Mouse (Mus musculus) brain, embryonic 14.5 days (tissue): ENCODE measurements around the gene Cramp1l. TPM values are rescaled to one million over a fixed set of nuclear protein-coding genes. Genes with fewer than 3 reads are reported as not detected.
A peak's percentile ranks its signal among the peaks of the same experiment; 100 is the strongest.

ENCODE experiments used
- DNase-seq: peaks from one replicate; pipeline ENCODE4 v3.0.0-alpha.2; 2011; ENCODE audit warnings: low read depth
- CTCF ChIP-seq: fragments of 200-500 bp; IDR thresholded peaks from 2 replicates; pipeline ENCODE4 v1.5.1; 2012; ENCODE audit warnings: inconsistent platforms, mild to moderate bottlenecking, moderate library complexity, borderline replicate concordance; ENCODE audit not compliant: insufficient read depth, insufficient read length; ENCODE audit errors: extremely low read depth
- POLR2A ChIP-seq: fragments of 200-500 bp; IDR thresholded peaks from 2 replicates; pipeline ENCODE4 v1.6.1; 2012; ENCODE audit warnings: mild to moderate bottlenecking, inconsistent platforms, borderline replicate concordance; ENCODE audit not compliant: poor library complexity, insufficient read depth, insufficient read length, severe bottlenecking; ENCODE audit errors: extremely low read depth
- polyA plus RNA-seq: library from polyadenylated mRNA; depleted of rRNA; stranded (reverse); fragments of >200 nt; gene quantifications from 2 replicates; pipeline ENCODE4 v1.2.3, GENCODE M21; 2012

Cramp1l gene
- polyA plus RNA-seq, 1 experiment = 31.4 TPM

DNA sequence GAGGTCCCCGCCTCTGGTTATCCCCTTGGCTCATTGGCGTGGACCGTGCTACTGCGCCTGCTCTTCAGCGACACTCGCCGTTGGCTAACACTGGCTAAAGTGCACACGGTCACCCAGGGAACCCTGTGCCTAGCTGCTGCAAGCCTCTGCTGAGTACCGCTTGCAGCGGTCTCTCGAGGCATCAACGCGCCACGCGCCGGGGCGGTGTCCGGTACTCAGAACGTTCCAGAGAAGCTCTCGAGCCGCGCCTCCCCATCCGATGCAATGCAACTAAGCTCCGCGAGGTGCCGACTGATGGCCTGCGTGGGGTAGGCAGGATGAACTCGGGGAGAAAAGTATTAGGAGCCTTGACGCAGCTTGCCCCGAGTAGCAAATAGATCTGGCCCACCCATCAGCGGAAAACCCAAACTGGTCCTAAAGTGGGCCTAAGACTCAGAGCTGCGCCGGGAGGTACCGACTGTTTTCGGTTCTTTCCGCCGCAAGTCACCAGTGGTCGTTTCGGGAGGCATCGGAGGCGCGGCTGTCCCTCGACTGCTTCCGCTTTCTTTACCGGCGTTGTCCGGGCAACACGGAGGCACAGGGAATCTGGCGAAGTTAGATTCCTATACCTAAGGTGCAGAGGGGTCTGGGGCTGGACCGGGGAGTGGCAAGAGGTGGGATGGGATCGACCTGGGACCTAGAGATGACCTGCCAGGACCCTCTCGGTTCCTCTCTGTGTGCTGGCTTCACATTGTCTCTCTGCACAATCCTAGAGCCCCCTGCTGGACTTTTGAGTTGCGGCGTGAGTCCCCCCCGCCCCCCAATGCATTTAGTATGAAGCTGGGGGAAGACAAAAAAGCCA lies 924 bp upstream of the Cramp1l start:
- peak; percentile 28 for DNase-seq
- TF ChIP-seq CTCF (peak; percentile 28; the same call in 1 of the 2 replicates), POLR2A (no peak)

- DNase-seq = peak; percentile 31
- TF ChIP-seq POLR2A = no peak
- no peak for TF ChIP-seq CTCF
Observed at GRCm38 (mm10) chr17:25014841-25015570, 582 bp downstream of the Cramp1l start.

DNA sequence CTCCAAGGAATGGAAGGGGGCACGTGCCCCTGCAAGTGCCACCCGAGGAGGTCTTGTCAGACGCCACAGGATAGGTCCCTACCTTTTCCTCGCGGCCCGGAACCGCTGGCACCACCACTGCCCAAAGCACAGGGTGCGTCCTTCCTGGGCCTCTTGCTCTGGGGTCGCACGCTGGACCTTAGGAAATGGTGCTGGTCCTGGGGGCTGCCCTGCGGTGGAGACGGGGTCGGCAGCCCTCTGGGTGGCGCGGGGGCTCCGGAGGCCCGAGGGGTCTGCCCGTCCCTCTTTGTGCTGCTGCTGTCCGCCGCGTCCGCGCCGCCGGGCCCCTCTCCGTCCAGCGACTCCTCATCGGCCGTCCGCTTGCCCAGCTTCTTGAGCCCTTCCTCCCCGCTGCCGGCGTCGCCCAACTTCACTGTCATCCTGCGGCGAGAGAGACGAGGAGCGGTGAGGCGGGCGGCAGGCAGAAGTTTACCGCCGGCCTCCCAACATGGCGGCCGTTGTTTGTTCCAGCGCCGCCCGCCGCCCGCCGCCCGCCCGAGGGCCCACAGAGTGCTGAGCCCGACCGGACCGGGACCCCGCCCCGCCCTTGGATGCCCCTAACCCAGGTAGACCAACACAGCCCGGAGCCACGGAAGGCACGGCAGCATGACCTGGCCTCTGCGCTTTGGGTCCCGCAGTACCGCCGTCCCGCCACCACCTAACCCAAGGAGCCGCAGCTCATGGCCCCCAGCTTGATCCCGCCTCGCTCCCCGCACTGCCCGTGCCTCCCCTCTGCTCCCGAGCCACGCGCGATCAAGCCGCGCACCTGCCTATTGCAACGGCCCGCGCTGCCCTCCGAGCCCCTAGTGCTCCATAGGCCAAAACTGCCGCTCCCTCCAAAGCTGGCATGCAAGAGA lies 1.7 kb downstream of the Cramp1l start:
- 0 out of 2 replicates have a peak, but pooled peaks have one; percentile 16 for TF ChIP-seq POLR2A
- TF ChIP-seq CTCF = no peak
- peak; percentile 28 for DNase-seq

DNA sequence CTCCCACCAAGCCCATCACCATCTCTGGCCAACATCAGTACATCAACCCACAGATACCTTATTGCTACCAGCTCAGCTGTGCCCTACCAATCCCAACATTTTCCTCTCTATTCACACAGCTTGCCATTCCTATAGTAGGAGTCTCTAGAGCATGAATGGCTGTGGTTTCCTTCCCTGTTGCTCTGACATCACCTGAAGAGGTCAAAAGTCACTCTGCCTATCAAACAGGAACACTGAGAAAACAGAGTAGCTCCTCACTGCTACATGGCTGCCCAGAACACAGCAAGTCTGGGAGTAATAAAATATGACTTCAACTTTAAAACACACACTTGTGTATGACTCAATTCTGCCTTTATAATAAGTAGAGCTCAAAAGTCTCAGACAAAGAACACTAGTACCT lies 8.1 kb downstream of the Cramp1l start:
- DNase-seq = no peak
- no peak for TF ChIP-seq POLR2A
- no peak for TF ChIP-seq CTCF

DNA sequence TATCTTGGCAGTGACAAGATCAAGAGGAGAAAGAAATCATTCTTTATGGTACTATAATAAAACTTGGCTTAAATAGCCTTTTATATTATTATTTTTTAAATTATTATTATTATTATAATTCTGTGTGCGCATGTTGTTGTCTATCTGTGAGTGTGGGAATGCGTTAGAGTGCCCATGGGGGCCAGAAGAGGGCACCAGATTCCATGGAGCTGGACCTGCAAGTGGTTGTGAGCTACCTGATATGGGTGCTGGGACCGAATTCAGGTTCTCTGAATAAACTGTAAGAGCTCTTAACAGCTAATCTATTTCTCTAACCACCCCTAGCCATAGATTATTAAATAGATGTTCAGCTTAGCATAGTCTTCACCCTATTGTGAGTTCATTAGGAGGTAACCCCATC lies 10.5 kb downstream of the Cramp1l start:
- no peak for DNase-seq

GRCm38 (mm10) chr17:24994721-24995120 lies 20.9 kb downstream of the Cramp1l start:
- no peak for DNase-seq
- TF ChIP-seq CTCF (no peak), POLR2A (no peak)

More for the DNA sequence above, 10.5 kb downstream of the Cramp1l start:
- TF ChIP-seq CTCF (no peak), POLR2A (no peak)

DNA sequence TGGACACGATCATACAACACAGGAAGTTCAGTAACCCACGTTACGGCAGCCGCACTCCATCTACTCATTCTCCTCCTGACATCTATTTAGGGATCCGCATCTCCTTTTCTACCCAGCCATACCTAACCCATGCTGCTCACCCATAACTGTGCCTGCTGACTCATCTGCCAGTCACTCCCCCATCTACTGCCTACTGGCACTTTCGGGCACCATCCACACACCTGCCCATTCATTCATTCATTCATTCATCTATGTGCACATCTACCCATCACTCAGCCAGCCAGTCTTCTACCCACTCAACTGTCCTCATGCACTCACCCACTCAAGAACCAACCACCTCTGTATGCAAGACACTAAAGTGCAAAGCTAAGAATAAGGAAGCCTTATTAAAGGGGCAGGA lies 28.4 kb downstream of the Cramp1l start:
- TF ChIP-seq POLR2A (no peak), CTCF (no peak)

DNA sequence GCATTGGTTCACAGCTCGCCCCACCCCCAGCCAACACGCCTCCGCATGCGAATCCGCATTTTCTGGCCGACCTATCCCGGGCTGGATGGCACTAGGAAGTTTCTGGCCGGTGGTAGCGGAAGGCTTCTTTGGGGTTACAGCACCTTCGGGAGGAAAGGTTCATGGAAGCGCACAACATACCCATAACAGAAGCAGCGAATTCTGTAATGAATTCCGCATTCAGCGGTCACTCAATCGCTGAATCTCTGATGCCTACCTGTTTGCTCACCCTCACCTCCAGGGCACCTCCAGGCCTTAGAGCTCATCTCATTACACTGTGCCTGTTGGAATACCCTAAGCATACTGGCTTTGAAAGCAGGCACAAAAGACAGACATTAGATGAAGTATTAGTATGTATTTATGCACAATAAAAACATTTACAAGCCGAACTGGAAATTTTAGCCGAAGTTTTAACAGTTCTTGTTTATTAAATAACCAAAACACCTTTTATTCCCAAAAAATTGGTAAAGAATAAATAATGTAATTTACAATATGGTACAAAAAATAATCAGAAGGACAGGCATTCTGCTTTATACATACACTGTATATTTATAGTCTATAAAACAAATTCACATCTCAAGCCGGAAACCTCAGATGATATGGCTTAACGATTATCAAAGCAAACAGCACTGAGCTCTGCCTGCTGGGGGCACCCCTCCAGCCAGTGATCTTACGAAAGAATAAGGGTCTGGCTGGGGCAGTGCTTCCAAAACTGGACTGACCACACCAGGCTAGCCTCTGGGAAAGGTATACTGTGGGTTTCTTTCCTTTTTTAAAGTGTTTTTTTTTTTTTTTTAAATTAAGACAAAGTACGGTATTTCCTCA lies 54.5 kb downstream of the Cramp1l start:
- DNase-seq = peak; percentile 1

More for the DNA sequence above, 28.4 kb downstream of the Cramp1l start:
- DNase-seq = no peak

DNA sequence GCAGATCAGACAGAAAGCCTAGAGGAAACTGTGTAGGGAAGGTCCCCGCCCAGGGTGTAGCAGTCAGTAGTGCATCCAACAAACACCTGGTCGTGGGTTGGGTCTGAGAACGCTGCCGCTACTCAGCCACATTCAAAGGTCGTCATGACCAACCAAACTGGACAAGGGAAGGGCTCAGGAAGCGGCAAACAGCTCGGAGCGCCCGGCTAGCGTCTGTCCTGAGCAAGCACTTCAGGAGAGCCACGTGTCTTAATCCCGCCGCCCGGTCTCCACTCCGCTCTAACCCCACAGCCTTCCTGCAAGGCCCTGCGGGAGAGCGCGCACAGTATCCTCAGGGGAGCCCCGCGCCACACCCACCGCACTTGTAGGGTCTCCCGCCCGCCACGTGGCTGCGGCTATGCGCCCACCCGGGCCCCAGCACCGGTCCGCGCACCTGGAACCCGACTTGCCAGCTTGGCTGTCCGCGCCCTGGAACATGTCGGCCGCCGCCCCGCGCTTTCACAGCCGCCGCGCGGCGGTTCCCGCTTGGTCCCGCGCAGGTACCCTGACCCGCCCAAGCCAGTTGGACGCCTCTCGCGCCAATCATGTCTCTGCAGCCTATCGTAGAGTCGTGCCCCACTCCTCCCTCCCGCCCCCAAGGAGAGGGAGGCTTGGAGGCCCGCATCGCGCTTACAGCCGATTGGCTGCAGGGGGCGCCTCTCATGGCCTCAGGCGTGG lies 55.3 kb downstream of the Cramp1l start, which contains the start of gene Jpt2:
Gene Jpt2 (minus strand): TSS at position 555 of the 717 bp plus-strand sequence.
- peak; percentile 99 for DNase-seq
- peak; percentile 91 for TF ChIP-seq POLR2A
- peak; percentile 52; the same call in 1 of the 2 replicates for TF ChIP-seq CTCF

More for the DNA sequence above, 54.5 kb downstream of the Cramp1l start:
- TF ChIP-seq POLR2A (no peak), CTCF (no peak)
